Mouse (Mus musculus) stomach, postnatal 0 days (tissue): ENCODE measurements at regions not wholly inside any gene's neighbourhood (a gene's known extent, or its start where the extent isn't known, plus 50 kb on each side); places are given as distances from the start of the nearest gene placed in this dataset.

ENCODE experiments used
- ATAC-seq: fragments of 200-750 bp; cut with Nextera tagmentation; 2 replicates; pipeline ENCODE4 v1.8.0; 2017; ENCODE audit not compliant: low FRiP score, low TSS enrichment
- DNase-seq: peaks from one replicate; pipeline ENCODE4 v3.0.0-alpha.2; 2016; ENCODE audit warnings: low spot score
- H3K27ac ChIP-seq: fragments of 300-500 bp; sonication (generic); replicated peaks from 2 replicates; pipeline ENCODE4 v1.5.1; 2014; ENCODE audit warnings: mild to moderate bottlenecking, control low read depth
- H3K27me3 ChIP-seq: fragments of 300-500 bp; sonication (generic); 2 replicates; pipeline ENCODE4 v1.6.1; 2014; ENCODE audit warnings: low read length; ENCODE audit not compliant: control insufficient read depth, insufficient read depth
- H3K36me3 ChIP-seq: fragments of 300-500 bp; sonication (generic); 2 replicates; pipeline ENCODE4 v1.6.1; 2014; ENCODE audit warnings: low read length, mixed read lengths; ENCODE audit not compliant: control insufficient read depth, insufficient read depth
- H3K4me1 ChIP-seq: fragments of 300-500 bp; sonication (generic); replicated peaks from 2 replicates; pipeline ENCODE4 v1.6.1; 2014; ENCODE audit warnings: antibody characterized with exemption; ENCODE audit not compliant: control insufficient read depth, insufficient read depth
- H3K4me2 ChIP-seq: fragments of 300-500 bp; sonication (generic); replicated peaks from 2 replicates; pipeline ENCODE4 v1.6.1; 2014; ENCODE audit warnings: low read depth, mild to moderate bottlenecking, control low read depth, moderate library complexity
- H3K4me3 ChIP-seq: fragments of 300-500 bp; sonication (generic); 2 replicates; pipeline ENCODE4 v1.5.1; 2014; ENCODE audit warnings: low read depth, low read length, control low read depth
- H3K9ac ChIP-seq: fragments of 300-500 bp; sonication (generic); 2 replicates; pipeline ENCODE4 v1.6.1; 2014; ENCODE audit warnings: mild to moderate bottlenecking, low read length, control low read depth, mixed read lengths
- H3K9me3 ChIP-seq: fragments of 300-500 bp; sonication (generic); 2 replicates; pipeline ENCODE4 v1.6.1; 2016; ENCODE audit warnings: low read length; ENCODE audit not compliant: control insufficient read depth
- CTCF ChIP-seq: IDR thresholded peaks from 2 replicates; pipeline ENCODE4 v1.5.1; 2016; ENCODE audit warnings: antibody characterized with exemption, low read depth, mild to moderate bottlenecking, moderate library complexity
- EP300 ChIP-seq: optimal IDR thresholded peaks from 2 replicates; pipeline ENCODE3; 2016; ENCODE audit warnings: antibody characterized with exemption
- WGBS: fragments of 180-500 bp; shearing (Covaris S2); extraction: QIAGEN DNeasy Blood & Tissue Kit; methylation state at CpG from one replicate; pipeline ENCODE4 v1.1.7; 2014; 5-methylcytosine and 5-hydroxymethylcytosine counted together

DNA sequence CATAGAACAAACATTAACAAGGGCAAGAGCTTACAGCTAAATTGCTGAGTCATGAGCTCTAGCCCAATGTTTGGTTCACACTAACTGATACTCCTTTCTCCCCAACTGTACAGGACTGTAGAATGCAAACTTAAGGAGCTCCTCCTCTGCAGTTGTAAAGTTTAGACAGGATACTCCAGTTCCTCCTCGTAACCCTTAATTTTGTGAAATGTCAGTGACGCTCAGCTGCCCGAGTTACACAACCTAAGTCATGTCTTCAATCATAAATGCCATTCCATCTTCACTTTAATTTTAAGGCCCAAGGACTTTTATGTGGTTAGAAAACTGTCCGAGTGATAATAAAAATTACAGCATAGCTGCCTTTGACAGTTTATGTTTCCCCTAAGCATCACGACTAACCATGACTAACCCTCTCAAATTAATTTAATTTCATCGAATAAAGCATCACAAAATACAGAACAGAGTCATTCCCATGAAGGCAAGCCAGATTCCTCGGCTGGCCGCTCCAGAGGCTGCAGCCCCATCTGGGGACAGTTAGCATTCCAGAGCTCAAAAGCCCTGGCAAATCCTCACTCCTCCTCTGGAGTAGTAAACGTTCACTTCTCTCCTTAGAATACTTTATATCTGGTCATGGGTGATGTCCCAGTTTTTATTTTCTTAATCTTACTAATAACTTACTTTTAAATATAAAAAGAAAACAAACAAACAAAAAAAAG lies 200.9 kb upstream of the Tll1 start:
- ATAC-seq (no peak), DNase-seq (no peak)
- Histone ChIP-seq H3K27me3 (no peaks in the 10 kb centered on the region), H3K9me3 (no peaks in the 10 kb centered on the region), H3K9ac (no peak overlapping the region), H3K4me2 (no peak overlapping the region), H3K36me3 (no peaks in the 10 kb centered on the region), H3K4me1 (no peaks in the 10 kb centered on the region), H3K27ac (no peak overlapping the region), H3K4me3 (no peak overlapping the region)
- TF ChIP-seq CTCF (no peak), EP300 (no peak)
- 50% methylated on average over 9 of the region's 9 CpGs for WGBS

- Histone ChIP-seq H3K9me3 (no peaks in the 10 kb centered on the region), H3K4me1 (no peaks in the 10 kb centered on the region), H3K27ac (no peak overlapping the region), H3K4me3 (no peak overlapping the region), H3K36me3 (no peaks in the 10 kb centered on the region), H3K4me2 (no peak overlapping the region), H3K27me3 (no peaks in the 10 kb centered on the region), H3K9ac (no peak overlapping the region)
- no peak for ATAC-seq
- 80% methylated on average over 3 of the region's 3 CpGs for WGBS
- no peak for DNase-seq
- TF ChIP-seq EP300 = no peak
- no peak for TF ChIP-seq CTCF
Measured at GRCm38 (mm10) chr8:64399554-64399953, 193.5 kb upstream of the Tll1 start.

- Histone ChIP-seq H3K27me3 (no peaks in the 10 kb centered on the region), H3K4me2 (no peak overlapping the region), H3K27ac (no peak overlapping the region), H3K36me3 (no peaks in the 10 kb centered on the region), H3K9ac (no peak overlapping the region), H3K9me3 (no peaks in the 10 kb centered on the region), H3K4me1 (no peaks in the 10 kb centered on the region), H3K4me3 (no peak overlapping the region)
- ATAC-seq = no peak
- WGBS = 59% methylated on average over 4 of the region's 4 CpGs
- no peak for DNase-seq
- no peak for TF ChIP-seq EP300
- no peak for TF ChIP-seq CTCF
Measured at GRCm38 (mm10) chr8:64397876-64398275, 191.8 kb upstream of the Tll1 start.

GRCm38 (mm10) chr8:64395816-64396215 lies 189.7 kb upstream of the Tll1 start:
- TF ChIP-seq CTCF = no peak
- TF ChIP-seq EP300 = no peak
- Histone ChIP-seq H3K27ac (no peak overlapping the region), H3K36me3 (no peaks in the 10 kb centered on the region), H3K4me2 (no peak overlapping the region), H3K9ac (no peak overlapping the region), H3K9me3 (no peaks in the 10 kb centered on the region), H3K4me1 (no peaks in the 10 kb centered on the region), H3K27me3 (no peaks in the 10 kb centered on the region), H3K4me3 (no peak overlapping the region)
- ATAC-seq = no peak
- no peak for DNase-seq
- WGBS = 69% methylated on average over 5 of the region's 5 CpGs

GRCm38 (mm10) chr8:64389488-64389887 lies 183.4 kb upstream of the Tll1 start:
- Histone ChIP-seq H3K4me1 (no peaks in the 10 kb centered on the region), H3K4me3 (no peak overlapping the region), H3K27ac (no peak overlapping the region), H3K36me3 (no peaks in the 10 kb centered on the region), H3K9me3 (no peaks in the 10 kb centered on the region), H3K4me2 (no peak overlapping the region), H3K9ac (no peak overlapping the region), H3K27me3 (no peaks in the 10 kb centered on the region)
- no peak for ATAC-seq
- WGBS = 67% methylated on average over 5 of the region's 5 CpGs
- DNase-seq = no peak
- TF ChIP-seq EP300 (no peak), CTCF (no peak)

DNA sequence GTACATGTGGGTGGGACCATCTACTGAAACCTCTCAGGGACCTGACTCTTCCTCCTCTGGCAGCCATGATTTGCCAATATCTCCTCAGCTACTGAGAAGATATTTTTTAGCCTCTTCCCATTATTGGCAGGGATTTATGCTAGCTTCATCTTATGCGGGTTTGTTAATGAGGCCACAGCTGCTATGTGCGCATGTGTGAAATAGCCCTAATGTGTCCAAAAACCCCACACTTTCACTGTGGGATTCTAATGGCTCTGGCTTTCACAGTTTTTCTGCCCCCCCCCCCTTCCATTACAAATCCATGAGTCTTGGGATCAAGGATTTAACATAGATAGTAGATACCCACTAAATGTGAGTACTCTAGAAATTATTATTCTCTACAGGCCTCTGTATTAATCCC lies 182.2 kb upstream of the Tll1 start:
- WGBS = 94% methylated on average over 2 of the region's 2 CpGs
- no peak overlapping the region for H3K4me2 ChIP-seq
- H3K4me1 ChIP-seq = no peaks in the 10 kb centered on the region
- ATAC-seq = no peak
- H3K36me3 ChIP-seq = no peaks in the 10 kb centered on the region
- H3K4me3 ChIP-seq = no peak overlapping the region
- no peak overlapping the region for H3K9ac ChIP-seq
- no peak overlapping the region for H3K27ac ChIP-seq
- no peaks in the 10 kb centered on the region for H3K27me3 ChIP-seq
- no peaks in the 10 kb centered on the region for H3K9me3 ChIP-seq
- no peak for DNase-seq
- TF ChIP-seq CTCF = no peak
- TF ChIP-seq EP300 = no peak
